Mouse (Mus musculus) C2C12 (cell line): ENCODE results near the gene Med25. TPM values are rescaled to one million over a fixed set of nuclear protein-coding genes. Genes with fewer than 3 reads are reported as not detected.

Experiments
- H3K27me3 ChIP-seq: one replicate; pipeline ENCODE4 v1.6.1; 2011; ENCODE audit not compliant: control insufficient read depth, insufficient read depth, insufficient read length
- H3K36me3 ChIP-seq: one replicate; pipeline ENCODE4 v1.6.1; 2011; ENCODE audit not compliant: control insufficient read depth, insufficient read depth
- H3K4me3 ChIP-seq: one replicate; pipeline ENCODE4 v1.5.1; 2011; ENCODE audit warnings: mild to moderate bottlenecking, control low read depth; ENCODE audit not compliant: poor library complexity, insufficient read depth, severe bottlenecking
- H3K79me2 ChIP-seq: one replicate; pipeline ENCODE4 v1.6.1; 2011; ENCODE audit not compliant: control insufficient read depth, insufficient read depth
- H3K79me3 ChIP-seq: one replicate; pipeline ENCODE4 v1.6.1; 2011; ENCODE audit warnings: low read depth, control low read depth
- H3ac ChIP-seq: one replicate; pipeline ENCODE3; 2011; ENCODE audit warnings: low read depth; ENCODE audit not compliant: control insufficient read depth, insufficient read length
- CEBPB ChIP-seq: IDR thresholded peaks from one replicate; pipeline ENCODE4 v1.6.1; 2011; ENCODE audit warnings: low read depth, mild to moderate bottlenecking, control low read depth, moderate library complexity
- CTCF ChIP-seq: IDR thresholded peaks from one replicate; pipeline ENCODE4 v1.5.1; 2011; ENCODE audit not compliant: control insufficient read depth, insufficient read depth, insufficient read length
- FOSL1 ChIP-seq: IDR thresholded peaks from one replicate; pipeline ENCODE4 v1.8.0; 2011; ENCODE audit warnings: mild to moderate bottlenecking, low read length; ENCODE audit not compliant: poor library complexity, insufficient read depth, severe bottlenecking
- MAX ChIP-seq: IDR thresholded peaks from one replicate; pipeline ENCODE4 v1.6.1; 2011; ENCODE audit warnings: mild to moderate bottlenecking, control low read depth
- MYOD1 ChIP-seq: IDR thresholded peaks from one replicate; pipeline ENCODE4 v1.6.1; 2011; ENCODE audit warnings: low read depth; ENCODE audit not compliant: control insufficient read depth, insufficient read length
- MYOG ChIP-seq: IDR thresholded peaks from one replicate; pipeline ENCODE4 v1.6.1; 2011; ENCODE audit not compliant: control insufficient read depth, insufficient read length; ENCODE audit errors: extremely low read depth
- USF1 ChIP-seq: IDR thresholded peaks from one replicate; pipeline ENCODE4 v1.6.1; 2011; ENCODE audit warnings: low read depth, mild to moderate bottlenecking, control low read depth, moderate library complexity
- polyA plus RNA-seq: library from polyadenylated mRNA; unstranded; fragments of >200 nt; fragmentation: generic; extraction: Trizol; gene quantifications from one replicate; pipeline ENCODE4 v1.2.1, GENCODE M21; 2012; ENCODE audit warnings: missing spikeins

Gene Med25
- polyA plus RNA-seq, 1 experiment: 43.9 TPM

DNA sequence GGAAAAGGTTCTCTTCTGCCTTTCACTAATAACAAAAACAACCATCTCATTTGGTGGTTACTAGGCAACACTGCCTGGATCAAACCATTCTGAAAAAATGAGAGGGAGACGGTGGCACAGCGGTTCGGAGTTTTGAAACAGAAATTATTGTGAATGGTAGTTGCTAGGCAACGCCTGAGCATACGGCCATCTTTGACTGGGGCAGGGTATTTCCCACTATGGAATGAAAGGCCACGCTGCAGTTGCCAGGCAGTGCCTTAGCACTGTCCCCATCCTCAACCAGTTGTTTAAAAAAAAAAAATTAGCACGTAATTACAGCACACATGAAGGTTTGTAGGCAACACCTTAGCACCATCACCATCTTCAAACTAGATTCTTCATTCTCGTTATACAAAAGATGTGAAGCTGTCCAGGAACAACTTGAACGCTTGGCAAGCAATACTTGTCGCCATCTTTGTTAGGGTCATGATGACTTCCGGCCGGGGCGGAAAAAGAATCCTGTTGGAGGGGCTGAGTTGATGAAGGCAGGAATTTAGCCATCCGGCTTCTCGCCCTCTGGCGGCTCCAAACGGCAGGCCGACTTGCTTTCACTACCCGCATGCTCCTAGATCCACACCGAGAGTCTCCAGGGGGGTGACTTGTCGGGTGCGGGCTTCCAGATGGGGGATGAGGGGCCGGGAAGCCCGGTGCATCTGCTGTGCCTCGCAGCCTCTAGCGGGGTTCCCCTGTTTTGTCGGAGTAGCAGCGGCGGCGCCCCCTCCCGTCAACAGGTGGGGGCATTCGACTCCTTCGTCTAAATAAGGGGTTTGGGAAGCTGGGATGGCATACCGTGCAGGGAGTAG lies 3.3 kb upstream of the Med25 start, which contains the start of gene Fuz:
Gene Fuz (plus strand): TSS at position 487 of the 842 bp plus-strand sequence.
- Histone ChIP-seq H3K79me3 (peaks cover 12% of the 10 kb centered on the region), H3K27me3 (no peaks in the 10 kb centered on the region), H3ac (peak within 1 kb of the TSS; percentile 72), H3K36me3 (no peaks in the 10 kb centered on the region), H3K79me2 (peaks cover 14% of the 10 kb centered on the region), H3K4me3 (peak within 1 kb of the TSS; percentile 45)
- peak; percentile 12 for TF ChIP-seq CTCF
- no peak for TF ChIP-seq FOSL1

DNA sequence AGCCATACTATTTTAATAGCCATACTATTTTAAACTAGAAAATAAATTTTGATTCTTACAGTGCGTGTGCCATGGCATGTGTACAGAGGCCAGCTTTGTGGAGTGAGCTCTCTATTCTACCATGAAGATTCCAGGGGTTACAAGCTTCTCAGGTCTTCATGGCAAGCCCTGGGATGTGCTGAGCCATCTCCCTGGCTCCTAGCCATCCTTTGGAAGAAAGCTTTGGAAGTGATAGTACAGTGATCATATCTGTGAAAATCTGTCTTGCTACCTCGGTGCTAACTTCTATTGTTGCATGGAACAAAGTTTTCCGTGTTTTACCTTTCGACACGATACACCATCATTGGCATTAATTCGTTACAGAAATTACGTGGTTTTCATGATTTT lies 2.7 kb upstream of the Med25 start:
- Histone ChIP-seq H3K79me3 (peaks cover 17% of the 10 kb centered on the region), H3K4me3 (no peak overlapping the region)

DNA sequence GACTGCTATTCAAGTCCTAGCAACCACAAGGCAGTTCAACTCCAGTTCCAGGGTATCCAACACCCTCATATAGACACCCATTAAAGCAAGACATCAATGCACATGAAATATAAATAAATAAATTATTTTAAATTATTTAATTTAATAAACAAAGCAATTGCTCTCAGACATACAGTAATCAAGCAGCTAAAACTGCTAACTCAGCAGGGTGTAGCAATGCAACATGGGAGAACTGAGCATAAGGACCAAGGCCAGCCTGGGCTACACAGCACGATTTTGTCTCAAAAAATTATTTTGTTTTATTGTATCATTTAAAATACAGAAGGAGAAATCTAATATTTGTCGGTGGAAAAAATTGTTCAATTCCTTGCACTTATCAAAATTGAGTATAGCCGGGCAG lies 1.7 kb upstream of the Med25 start:
- no peak overlapping the region for H3ac ChIP-seq
- H3K36me3 ChIP-seq: peaks cover 7% of the 10 kb centered on the region
- peaks cover 22% of the 10 kb centered on the region for H3K79me3 ChIP-seq
- H3K4me3 ChIP-seq: no peak overlapping the region
- no peaks in the 10 kb centered on the region for H3K27me3 ChIP-seq
- H3K79me2 ChIP-seq: peaks cover 31% of the 10 kb centered on the region
- TF ChIP-seq MYOG: no peak
- TF ChIP-seq FOSL1: no peak
- TF ChIP-seq CTCF: no peak
- no peak for TF ChIP-seq MYOD1
- TF ChIP-seq MAX: no peak
- TF ChIP-seq CEBPB: no peak
- no peak for TF ChIP-seq USF1

More for the DNA sequence above, 2.7 kb upstream of the Med25 start:
- TF ChIP-seq MYOD1 (no peak), CTCF (no peak), CEBPB (no peak)
- Histone ChIP-seq H3K79me2 (peaks cover 20% of the 10 kb centered on the region), H3ac (no peak overlapping the region), H3K36me3 (no peaks in the 10 kb centered on the region), H3K27me3 (no peaks in the 10 kb centered on the region)

DNA sequence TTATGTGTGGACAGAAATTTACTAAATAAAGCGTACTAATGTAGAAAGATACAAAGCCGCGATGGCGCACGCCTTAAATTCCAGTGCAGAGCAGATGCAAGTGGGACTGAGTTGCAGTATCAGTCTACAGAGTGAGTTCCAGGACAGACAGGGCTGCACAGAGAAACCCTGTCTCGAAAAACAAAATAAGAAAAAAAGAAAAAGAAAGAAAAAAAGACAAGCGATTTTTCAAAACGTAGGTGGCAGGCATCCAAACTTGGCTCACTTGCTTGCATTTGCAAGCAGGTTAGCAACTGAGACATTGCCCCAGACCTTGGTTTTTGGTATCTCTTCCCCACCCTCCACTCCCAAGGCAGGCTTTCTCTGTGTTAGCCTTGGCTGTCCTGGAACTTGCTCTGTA lies 685 bp upstream of the Med25 start:
- TF ChIP-seq USF1: no peak
- TF ChIP-seq MYOD1: no peak
- TF ChIP-seq CEBPB: no peak
- no peak for TF ChIP-seq MAX
- TF ChIP-seq MYOG: no peak
- no peak for TF ChIP-seq FOSL1
- no peak for TF ChIP-seq CTCF
- Histone ChIP-seq H3K79me2 (peaks cover 40% of the 10 kb centered on the region), H3ac (no peak overlapping the region), H3K4me3 (no peak overlapping the region), H3K27me3 (no peaks in the 10 kb centered on the region), H3K36me3 (peaks cover 14% of the 10 kb centered on the region), H3K79me3 (peaks cover 27% of the 10 kb centered on the region)

DNA sequence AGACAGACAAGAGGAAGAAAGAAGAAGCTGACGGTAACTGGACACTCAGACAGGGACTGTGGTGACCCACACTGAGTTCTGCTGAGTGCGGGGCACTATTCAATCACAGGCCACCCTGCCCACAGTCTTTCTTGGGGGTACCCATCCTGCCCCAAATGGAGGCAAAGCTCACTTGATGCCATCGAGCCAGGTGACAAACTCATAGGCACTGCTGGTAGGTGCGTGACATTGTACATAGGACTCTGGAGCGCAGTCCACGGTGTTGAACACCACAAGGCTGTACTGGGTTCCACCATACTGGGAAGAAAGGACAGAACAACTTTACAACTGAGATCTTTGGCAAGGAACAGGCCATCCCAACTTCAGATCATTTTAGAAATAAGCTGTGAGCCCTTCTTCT lies 901 bp downstream of the Med25 start:
- H3K79me3 ChIP-seq: peaks cover 31% of the 10 kb centered on the region
- H3ac ChIP-seq: peak overlapping the region; percentile 98
- peaks cover 56% of the 10 kb centered on the region for H3K79me2 ChIP-seq
- peak overlapping the region; percentile 78 for H3K4me3 ChIP-seq
- H3K27me3 ChIP-seq: no peaks in the 10 kb centered on the region
- TF ChIP-seq MAX (no peak), USF1 (no peak), MYOD1 (no peak), FOSL1 (no peak), CEBPB (no peak), CTCF (no peak), MYOG (no peak)
- H3K36me3 ChIP-seq: peaks cover 17% of the 10 kb centered on the region

DNA sequence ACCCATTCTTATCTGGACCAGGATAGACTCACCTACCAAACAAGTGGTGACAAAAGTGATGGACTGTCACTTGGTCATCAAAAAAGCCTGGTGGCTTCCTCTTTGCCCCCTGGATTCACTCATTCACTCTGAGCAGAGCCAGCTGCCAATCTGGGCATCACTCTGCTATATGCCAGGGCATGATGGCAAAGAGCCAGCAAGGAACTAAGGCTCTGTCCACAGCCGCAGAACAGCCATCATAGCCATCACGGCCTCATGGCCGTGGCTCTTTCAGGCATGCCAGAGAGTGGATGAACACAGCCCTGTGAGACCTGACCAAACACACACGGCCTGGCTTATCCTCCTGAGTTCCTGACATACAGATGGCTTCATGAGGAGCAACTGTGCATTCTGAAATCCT lies 1.8 kb downstream of the Med25 start:
- H3K36me3 ChIP-seq: peaks cover 18% of the 10 kb centered on the region
- no peaks in the 10 kb centered on the region for H3K27me3 ChIP-seq
- H3K79me2 ChIP-seq: peaks cover 61% of the 10 kb centered on the region
- peak overlapping the region; percentile 37 for H3ac ChIP-seq
- TF ChIP-seq USF1: no peak
- TF ChIP-seq CTCF: no peak
- TF ChIP-seq MYOD1: no peak
- TF ChIP-seq CEBPB: no peak
- TF ChIP-seq MAX: no peak
- no peak for TF ChIP-seq MYOG
- no peak for TF ChIP-seq FOSL1
- H3K4me3 ChIP-seq: no peak overlapping the region
- peaks cover 31% of the 10 kb centered on the region for H3K79me3 ChIP-seq
